Mouse (Mus musculus): ENCODE data around the gene Mrpl53. TPM values are rescaled to one million over a fixed set of nuclear protein-coding genes. Genes with fewer than 3 reads are reported as not detected.

Mrpl53 gene
- 10 to 100 TPM; 58.4 to 60.7 TPM for total RNA-seq (2021)

GRCm38 (mm10) chr6:83108762-83109668 is at the start of gene Mrpl53:
TSS of gene Mrpl53 (plus strand) at chr6:83109040.
- intact Hi-C loops (cut with DNase I) = no loop called here
- peak; percentile 85 for DNase-seq

DNA sequence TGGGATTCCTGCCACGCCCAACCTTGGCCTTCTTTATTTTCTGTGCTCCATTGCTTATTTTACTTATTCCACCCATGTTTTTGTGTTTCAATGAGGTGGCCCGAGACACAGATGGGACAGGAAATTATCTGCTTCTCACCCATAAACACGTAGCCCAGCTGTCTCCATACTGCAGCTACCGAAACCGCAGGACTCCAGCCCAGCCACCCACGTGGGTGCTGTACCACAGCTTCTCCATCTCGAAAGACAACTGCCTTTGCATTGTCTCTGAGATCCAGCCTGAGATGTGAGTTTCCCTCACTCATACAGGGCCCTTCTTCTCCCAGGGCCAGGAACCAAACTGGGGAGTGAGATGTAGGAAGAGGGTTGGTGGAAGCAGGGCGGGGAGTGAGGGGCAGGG is 42.8 kb upstream of the Mrpl53 start:
- DNase-seq = no peak
- intact Hi-C loops (cut with DNase I) = no loop called here

DNA sequence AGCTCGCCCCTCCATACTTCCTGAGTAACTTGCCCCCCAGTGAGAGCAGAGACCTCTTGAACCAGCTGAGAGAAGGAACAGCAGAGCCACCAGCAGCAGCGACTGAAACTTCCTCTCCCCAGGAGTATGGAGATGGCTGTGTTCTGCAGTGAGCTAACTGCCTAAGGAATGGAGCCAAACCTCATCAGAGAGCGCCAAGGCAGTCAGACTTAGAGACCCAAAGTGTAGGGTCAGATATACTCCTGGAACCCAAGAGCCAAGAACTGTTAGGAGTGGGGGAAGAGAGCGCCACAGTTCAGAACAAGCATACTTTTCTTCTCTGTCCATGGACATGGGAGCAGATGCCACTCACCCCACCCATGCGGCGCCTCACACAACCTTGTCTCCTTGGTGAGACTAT is 42.4 kb upstream of the Mrpl53 start:
- no peak for DNase-seq
- intact Hi-C loops (cut with DNase I) = no loop called here

GRCm38 (mm10) chr6:83068221-83068620 is 40.6 kb upstream of the Mrpl53 start:
- intact Hi-C loops (cut with DNase I) = no loop called here
- no peak for DNase-seq

DNA sequence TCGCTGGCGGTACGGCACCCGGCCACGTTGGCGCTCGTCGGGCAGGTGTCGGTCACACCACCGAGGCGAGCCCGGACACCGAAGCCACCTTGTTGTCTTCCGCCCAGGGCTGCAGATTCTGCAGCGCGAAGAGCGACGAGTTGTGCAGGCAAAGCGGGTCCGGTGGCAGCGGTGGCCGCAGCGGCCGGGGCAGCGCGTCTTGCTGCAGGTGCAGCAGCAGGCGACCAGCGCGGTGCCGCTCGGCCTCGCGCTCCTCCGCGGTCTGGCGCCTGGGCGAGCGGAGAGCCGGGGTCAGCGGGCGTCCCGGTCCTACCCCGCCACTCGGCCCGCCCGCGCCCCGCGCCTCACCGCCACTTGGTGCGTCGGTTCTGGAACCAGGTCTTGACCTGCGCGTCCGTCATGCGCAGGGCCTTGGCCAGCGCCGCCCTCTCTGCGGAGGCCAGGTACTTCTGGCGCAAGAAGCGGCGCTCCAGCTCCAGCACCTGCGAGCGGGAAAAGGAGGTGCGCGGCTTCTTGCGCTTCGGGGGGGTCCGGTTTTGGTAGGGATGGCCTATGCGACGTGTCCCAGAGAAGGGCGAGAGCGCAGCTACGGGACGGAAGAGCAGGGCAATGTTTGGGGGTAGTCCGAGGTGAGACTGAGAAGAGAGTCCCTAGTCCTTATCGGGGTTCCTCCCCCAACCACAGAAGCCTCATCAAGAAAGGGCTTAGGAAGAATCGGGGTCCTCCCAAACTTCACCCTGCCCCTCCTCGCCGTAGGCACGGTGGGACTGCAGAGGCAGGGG is 39.9 kb upstream of the Mrpl53 start:
- no peak for DNase-seq
- intact Hi-C loops (cut with DNase I) = no loop called here

DNA sequence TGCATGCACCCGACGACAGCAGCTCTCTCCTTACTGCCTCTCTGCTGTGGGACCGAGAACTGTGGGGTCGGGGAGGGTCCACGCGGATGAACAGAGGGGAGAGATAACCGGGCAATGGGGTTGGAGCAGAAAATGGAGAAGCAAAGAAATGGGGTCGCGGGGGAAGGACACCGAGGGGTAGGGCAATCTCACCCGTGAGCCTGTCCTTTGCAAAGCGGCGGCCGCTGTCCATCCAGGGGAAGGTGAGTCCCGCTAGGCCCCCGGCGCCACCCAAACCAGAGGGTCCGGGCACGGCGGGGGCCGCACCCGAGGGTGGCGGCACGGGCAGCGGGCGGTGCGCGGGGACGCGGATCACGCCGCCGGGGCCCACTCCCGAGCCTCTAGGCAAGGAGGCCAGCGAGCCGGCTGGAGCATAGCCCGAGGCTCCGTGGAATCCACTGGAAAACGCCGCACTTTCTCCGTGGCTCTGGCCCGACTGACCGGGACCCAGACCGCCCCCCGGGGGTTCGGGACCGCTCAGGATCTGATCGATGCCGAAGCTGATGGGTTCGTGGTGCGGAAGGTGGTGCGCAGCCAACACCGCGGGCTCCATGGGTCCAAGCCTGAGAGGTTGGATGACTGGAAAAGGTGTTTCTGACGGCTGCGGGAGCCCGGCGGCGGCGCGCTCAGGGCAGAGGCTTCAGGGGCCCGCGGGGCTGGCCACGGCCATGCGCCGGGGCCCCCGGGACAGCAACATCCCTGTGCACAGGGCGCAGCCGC is 39.2 kb upstream of the Mrpl53 start:
- no peak for DNase-seq
- intact Hi-C loops (cut with DNase I) = no loop called here

DNA sequence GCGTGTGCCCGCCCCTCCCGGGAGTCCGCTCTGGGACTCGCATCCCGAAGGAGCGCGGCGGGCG is 38.8 kb upstream of the Mrpl53 start, which contains the start of gene Tlx2:
Tlx2 (minus strand) TSS at position 47 of the 64 bp plus-strand sequence.
- no peak for DNase-seq
- intact Hi-C loops (cut with DNase I) = no loop called here

DNA sequence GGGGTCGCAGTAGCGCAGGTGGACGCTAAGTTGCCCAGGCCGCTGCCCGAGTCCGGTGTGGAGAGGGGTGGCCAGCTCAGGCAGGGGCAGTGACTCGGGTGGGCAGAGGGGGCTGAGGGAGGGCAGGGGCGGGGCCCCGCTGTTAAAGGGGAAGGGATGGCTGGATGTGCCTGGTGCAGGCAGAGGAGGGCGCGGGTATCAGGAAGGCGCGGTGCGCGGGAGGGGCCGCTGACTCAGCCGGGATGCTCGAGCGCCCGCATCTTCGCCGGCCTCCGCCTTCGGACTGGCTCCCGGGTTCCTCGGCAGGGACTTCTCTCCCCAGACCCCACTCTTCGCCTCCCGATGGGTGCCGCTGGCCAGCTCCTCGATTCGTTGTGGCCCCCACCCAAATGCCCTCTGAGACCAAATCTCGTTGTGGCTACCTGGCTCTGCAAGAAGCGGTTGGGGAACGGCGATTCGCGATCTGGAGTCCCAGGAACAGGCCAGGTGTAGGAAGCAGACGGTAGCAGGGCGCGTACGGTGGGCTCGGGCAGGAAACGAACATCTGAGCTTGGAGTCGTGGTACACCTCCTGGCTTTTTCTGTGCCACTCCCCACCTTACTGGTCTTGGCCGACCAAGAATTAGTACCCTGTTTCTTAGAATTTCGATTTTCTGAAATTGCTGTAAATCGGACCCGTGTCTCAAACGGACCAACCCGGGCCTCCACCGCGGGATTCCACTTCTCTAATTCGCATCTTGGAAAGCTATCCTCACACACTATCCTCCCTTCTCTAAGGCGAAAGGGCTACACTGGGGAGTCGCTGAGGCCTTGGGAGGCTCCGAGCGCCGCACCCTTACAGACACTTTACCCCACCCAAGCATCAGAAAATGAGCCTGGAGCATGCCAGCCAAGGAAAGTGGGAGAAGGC is 38.3 kb upstream of the Mrpl53 start:
- intact Hi-C loops (cut with DNase I) = no loop called here
- DNase-seq = no peak

- intact Hi-C loops (cut with DNase I) = no loop called here
- DNase-seq = no peak
Measured at GRCm38 (mm10) chr6:83071220-83071619, 37.6 kb upstream of the Mrpl53 start.

GRCm38 (mm10) chr6:83074979-83075378 is 33.9 kb upstream of the Mrpl53 start:
- DNase-seq = no peak
- intact Hi-C loops (cut with DNase I) = no loop called here

GRCm38 (mm10) chr6:83077630-83078323 is 31.1 kb upstream of the Mrpl53 start, which contains the start of gene Pcgf1:
TSS of gene Pcgf1 (plus strand) at chr6:83077869.
- intact Hi-C loops (cut with DNase I) = no loop called here
- no peak for DNase-seq

GRCm38 (mm10) chr6:83078324-83078858 is 30.4 kb upstream of the Mrpl53 start:
- peak; percentile 100 for DNase-seq
- intact Hi-C loops (cut with DNase I) = no loop called here

DNA sequence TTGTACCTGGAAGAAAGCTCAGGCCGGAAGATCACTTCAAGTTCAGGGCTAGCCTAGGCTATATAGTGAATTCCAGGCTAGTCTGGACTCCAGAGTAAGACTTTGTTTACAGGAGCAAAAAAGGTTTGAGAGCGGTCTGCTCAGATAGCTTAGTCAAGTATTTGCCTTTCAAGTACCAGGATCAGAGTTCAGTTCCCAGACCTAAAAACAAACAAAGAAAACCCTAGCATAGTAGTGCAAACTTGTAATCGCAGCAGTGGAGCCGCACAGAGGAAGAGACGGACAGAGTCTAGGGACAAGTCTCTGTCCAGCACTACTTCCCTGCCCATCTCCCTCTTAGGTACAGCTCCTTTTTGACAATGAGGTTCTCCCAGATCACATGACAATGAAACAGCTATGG is 28.6 kb upstream of the Mrpl53 start:
- DNase-seq = no peak

DNA sequence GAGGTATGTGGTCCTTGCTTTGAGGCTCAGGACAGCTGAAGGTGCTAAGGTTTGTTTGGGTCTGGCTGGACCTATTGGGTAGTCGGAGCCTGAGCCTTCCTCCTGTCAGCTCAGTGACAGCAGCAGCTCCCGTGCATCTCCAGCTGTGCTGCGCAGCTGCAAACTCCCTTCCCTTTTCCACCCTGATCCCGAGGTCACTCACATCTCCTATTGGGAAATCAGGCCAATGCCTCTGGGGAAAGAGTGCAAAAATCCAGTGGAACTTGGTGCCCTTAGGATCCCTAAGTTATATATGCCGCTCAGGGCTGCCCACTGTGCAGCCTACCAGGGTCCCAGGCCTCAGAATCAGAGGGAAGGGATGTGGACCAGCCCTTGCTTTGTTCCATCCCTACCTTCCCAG is 25.3 kb upstream of the Mrpl53 start:
- intact Hi-C loops (cut with DNase I) = no loop called here
- DNase-seq = no peak

More for the DNA sequence above, 28.6 kb upstream of the Mrpl53 start:
- intact Hi-C loops (cut with DNase I) = no loop called here

DNA sequence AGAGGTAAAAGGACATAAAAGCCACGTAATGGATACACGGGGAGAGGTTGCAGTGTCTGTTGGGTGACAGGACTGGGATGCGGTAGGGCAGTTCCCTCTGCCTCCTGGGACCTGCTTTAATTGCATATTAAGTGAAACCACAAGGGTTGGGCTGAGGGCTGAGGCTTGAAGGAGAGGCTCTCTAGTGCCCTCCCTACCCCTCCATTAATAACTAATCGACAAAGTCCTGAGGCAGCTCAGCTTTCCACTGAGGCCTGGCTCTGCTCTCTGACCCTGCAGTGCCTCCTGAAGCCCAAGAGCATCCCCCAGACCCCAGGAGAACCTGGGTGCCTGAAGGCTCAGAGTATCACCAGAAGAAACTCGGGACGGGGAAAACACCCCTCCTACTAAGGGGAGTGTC is 24.4 kb upstream of the Mrpl53 start:
- no peak for DNase-seq
- intact Hi-C loops (cut with DNase I) = no loop called here

DNA sequence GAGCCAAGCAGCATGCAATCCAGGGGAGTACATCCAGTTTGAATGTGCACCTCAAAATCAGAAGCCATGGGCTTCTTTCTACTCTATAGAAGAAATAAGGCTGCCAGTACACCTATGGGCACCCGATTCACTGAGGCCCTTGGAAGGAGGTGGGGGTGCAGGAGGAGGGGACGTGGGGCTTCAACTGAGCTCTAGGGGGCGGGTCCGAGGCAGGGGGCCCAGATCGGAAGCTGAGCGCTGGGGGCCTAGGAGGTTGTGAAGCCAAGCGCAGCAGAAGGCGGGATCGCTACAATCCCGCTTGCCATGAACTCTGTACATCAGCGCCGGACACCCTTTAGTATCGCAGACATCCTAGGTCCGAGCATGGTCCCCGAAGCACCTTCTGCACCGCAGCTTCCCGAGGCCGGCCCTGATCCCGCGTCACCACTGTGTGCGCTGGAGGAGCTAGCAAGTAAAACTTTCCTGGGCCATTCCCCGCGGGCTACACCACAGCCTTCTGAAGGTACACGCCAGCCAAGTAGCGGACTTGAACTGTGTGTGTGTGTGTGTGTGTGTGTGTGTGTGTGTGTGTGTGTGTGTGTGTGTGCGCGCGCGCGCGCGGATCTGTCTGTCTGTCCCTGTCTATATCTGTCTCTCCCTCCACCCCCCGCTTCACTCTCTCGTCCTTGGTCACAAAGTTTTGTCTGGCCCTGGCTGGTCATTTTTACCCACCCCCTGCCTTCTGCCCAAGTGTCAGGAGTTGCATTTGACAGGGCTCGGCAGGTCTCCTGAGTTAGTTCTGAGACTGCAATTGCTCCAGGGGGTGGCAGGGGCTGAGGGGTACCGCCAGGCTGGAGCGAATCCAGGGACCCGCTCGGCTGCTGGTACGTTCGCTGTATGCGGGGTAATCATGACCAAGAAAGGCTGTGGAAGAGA is 22.5 kb upstream of the Mrpl53 start, which contains the start of gene Lbx2:
Lbx2 (plus strand) TSS at position 247 of the 915 bp plus-strand sequence.
- no peak for DNase-seq
- intact Hi-C loops (cut with DNase I) = no loop called here

- no peak for DNase-seq
- intact Hi-C loops (cut with DNase I) = no loop called here
Measured at GRCm38 (mm10) chr6:83087205-83087925, 21.5 kb upstream of the Mrpl53 start.

DNA sequence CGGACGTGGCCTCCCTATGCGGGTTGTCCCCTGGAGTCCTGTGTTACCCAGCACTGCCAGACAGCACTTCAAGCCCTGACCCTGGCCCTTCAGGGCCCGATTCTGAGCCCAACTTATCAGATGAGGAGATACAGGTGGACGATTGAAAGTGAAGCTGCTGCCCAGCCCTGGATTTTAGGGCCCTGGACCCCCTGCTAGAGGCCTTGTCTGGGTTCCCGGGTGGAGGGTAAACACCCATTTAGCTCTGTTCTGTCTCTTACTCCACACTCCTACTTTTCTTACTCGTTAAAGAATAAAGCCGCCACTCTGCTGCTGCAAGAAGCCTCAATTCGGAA is 20.9 kb upstream of the Mrpl53 start:
- intact Hi-C loops (cut with DNase I) = no loop called here
- no peak for DNase-seq
